Mouse (Mus musculus) urinary bladder, adult 18-20 months (tissue): ENCODE results near the gene Ankrd50.

Experiments
- DNase-seq, 2 experiments: peaks; one replicate each; pipeline ENCODE4 v3.0.0; 2022; ENCODE audit warnings: low spot score in 2 of 2, mixed read lengths in 2 of 2

The Ankrd50 gene

DNA sequence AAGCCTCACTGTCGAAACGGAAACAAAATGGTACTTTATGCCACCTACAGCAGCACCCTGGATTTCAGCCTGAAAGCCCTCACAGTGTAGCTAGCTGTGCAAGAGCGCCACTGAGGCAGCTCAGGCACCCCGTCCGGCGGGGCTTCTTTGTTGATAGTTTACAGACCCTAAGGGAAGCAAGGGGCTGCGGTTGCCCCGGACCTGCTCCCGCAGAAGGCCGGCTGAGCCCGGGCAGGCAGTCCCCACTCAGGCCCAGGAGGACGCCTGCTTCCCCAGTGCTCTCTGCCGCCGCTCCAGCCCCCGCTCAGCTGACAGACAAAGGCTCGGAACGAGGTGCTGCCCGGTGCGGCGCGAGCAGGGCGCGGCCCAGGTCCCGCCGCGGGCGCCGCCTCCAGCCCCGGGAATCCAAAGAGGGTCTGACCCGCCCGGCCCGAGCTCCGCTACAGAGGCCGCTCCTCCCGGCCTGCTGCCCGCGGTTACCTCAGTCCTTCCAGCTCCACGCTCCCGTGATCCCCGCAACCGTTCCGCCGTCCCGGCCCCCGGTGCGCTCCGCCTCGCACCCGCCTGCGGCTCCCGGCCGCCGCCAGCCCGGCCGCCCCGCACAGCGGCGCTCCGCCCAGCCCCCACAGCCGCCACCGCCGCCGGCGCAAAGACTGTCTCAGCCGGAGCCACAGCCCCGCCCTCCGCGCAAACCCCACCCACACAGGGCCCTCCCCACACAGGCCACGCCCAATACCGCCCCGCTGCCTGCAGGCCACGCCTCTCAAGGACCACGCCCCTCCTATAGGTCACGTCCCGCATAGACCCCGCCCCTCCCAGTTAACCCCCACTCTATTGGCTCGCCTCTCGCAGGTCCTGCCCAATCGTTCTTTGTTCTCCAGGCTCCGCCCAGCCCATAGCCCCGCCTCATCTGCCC is at the start of gene Ankrd50:
Gene Ankrd50 (minus strand): TSS at position 654 of the 916 bp plus-strand sequence.
- peak; percentile 98 to 100 for DNase-seq

DNA sequence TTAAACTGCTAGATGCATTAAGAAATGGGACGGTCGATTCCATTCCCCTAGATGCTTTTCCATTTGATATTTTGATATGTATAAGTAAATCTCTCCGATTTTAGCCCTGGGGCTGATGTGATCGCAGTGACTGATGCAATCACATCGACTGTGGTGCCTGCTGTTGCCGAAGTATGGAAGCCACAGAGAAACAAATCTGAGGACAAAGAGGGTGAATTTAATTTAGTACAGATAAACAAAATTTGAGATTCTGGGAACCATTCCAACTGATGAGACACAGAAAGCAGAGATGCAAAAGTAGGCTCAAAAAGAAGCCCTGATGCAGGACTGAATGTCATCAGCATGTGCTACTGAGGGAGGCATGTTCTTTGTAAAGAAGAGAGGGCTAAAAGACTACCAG is 49.6 kb upstream of the Ankrd50 start:
- no peak for DNase-seq

DNA sequence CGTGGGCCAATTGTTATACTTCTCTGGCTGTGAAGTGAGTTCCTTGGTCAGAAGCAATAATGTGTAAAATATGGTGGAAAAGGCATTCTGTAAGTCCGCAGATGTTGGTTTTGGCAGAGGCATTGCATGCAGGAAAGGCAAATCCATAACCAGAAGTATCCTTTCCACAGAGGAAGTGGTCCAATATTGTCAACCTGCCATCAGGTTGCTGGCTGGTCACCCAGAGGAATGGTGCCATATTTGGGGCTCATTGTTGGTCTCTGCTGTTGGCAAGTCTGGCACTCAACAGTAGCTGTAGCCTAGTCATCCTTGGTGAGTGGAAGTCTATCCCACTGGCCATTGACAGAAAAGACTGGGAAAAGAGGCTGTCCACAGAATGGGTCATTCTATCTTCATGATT is 35.8 kb upstream of the Ankrd50 start:
- DNase-seq, result no peak

DNA sequence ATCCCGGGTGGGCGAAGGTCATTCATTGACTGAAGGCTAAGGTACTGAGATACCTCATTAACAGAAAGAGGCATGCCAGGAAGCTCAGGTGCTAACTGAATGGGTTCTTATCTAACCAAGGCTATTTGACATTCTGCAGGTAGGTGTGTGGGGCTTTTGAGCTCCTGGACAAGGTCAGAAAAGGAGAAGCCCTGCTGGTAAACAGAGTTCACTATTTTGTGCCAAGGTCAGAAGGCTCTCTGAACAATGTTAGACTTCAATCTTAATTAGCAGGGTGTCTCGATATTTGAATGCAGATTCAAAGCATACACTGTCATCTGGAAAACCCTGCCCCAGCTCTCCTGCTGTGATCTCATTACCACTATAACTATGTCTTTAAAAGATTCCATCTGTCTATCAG is 35.3 kb upstream of the Ankrd50 start:
- no peak for DNase-seq

DNA sequence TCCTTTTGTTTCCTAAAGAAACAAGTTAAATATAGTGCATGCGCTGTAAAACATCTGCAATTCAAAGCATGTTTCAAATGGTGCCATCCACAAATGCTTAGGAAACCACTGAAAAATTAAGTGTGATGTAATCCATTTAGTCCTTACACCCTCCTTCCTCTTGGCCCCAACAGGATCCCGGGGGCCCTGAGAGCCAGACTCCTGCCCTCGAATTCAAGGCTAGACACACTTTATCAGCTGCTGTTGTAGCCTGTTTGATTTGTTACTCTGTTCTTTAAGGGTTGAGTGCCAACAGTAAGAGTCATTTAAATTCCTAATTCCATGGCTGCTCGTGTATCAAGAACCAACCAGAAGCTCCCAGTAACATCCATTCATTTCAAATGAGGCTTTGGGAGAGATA is 19.0 kb upstream of the Ankrd50 start:
- no peak for DNase-seq

DNA sequence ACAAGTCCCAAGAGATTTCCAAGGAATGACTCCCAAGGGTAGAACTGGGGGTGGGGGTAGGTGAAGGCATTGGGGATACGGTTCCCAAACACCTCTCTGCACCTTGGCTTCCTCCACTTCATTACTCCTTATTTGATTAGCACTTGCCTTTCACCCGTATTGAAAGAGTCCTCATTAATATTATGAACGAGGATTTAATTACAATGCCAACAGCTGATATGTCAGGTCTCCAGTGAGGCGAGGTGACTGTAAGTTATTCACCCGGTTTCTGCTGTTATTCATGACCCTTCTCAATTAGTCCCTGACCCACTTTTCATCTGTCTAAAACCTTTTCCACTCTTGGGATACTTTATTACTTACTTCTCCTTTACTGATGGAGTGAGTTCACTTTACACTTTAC is 17.5 kb upstream of the Ankrd50 start:
- no peak for DNase-seq

DNA sequence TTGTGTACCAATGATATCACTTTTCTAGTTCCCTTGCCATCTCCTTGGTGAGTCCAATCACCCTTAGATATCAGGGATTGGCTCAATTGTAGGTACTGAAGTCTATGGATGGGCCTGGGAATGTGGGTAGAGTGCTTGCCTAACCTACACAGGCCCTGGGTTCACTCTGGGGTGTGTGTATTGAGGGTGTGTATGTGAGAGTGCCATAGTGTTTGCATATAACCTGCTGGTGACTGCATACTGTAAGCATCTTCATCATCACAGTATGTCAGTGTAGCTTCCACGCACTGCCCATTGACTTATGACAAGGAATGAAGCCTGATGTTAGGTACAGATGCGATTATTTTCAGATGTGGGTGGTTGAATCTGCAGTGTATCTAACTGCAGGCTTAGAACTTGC is 17.1 kb upstream of the Ankrd50 start:
- DNase-seq, result no peak

DNA sequence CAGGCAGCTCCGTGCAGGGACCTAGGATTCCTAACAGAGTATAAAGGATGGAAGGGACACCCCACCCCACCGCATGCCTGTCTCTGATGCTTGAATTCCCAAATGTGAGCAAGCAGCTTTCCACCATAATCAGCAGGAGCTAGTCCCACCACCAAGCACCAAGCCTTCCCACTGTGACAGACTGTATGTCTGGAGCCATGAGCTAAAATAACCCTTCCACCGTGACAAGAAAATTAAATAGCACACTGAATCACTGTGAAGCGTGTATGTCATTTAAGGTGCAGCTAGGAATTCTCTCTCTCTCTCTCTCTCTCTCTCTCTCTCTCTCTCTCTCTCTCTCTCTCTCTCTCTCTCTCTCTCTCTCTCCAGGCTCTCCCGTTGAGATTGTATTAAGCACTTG is 16.7 kb upstream of the Ankrd50 start:
- no peak for DNase-seq

DNA sequence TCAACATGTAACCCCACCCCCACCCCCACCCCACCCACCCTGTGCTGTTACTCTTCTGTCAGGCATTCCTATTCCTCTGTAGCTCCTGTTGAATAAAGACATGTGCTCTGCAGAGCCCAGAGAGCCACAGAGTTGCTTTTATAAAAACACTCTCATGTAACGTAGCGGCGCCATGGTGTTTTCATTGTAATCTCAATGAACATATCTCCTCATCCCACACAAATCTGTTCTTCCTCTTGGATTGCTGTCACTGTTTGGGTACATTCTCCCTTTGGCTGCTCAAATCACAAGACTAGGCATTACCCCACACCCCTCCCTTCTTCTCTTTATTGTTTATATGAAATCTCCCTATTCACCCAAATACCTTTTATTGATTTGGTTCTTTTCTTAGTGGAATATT is 13.9 kb upstream of the Ankrd50 start:
- no peak for DNase-seq

DNA sequence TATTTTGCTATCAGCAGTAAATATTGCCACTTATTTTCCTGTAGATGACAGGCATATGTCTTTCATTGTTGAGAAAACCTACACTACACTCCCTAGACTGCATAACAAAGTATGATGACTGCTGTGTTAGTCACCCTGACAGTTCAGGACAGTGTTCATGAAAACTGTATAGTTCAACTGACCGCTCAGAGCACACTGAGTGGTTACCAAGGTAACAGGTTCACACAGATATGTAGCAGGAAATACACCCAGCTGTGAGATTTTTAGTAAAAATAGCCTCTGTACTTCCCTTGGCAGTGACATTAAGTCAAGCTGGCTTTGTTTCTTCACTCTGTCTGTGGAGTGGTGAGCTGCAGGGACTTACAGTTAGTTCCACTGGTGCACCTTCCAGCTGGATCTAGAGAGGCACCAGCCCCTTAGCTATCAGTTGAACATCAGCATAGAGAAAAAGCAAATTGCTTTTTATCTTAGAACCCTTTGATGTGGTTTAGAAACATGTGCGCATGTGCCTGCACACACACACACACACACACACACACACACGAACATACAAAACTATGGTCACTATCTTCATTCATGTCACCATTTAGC is 12.2 kb upstream of the Ankrd50 start:
- no peak for DNase-seq

DNA sequence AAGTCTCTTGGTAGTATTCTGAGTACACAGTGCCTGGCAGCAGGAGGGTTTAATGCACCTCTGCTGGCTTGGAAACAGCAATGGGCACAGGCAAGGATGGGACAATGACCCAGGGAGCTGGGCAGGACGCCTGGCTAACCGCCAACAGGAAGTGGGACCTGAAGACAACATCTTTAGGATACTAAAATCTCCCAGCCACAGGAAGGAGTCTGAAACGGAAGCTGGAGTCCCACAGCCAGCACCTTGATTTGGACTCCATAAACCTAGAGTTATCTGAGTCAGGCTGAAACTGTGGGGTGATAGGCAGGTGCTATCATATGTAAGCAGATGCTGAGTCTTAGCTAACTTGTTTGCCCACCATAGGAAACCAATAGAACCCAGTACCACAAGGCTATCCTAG is 7.1 kb upstream of the Ankrd50 start:
- DNase-seq, result no peak

DNA sequence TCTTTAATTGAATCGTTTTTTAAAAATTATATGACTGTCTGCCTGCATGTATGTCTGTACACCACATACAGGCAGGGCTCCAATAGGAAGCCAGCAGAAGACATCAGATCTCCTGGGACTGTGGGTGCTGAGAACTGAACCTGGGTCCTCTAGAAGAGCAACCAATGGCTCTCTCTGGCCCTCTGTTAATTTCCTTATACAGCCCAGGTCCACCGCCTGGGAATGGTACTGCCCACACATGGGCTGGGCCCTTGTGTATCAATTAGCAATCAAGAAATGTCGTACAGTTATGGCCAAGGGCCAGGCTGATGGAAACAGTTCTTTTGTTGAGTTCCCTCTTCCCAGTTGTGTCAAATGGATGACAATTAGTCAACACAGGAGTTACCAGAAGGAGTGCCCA is 6.6 kb upstream of the Ankrd50 start:
- DNase-seq, result no peak

DNA sequence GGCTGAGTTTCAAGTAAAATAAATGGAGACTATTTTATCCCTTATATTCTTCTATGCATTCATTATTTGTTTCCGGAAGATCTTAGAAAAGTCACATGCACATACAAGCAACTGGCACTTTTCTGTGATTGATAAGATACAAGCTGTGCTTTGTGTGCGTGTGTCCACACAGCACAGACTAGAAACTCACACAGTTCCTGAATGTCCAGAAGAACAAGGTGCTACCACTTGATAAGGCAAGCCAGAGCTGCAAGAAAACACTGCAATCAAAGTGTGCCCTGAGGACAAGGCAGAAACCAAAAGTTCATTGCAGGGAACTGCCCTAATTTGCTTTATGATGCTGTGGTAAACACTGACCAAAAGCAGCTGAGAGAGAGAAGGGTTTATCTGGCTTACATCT is 6.1 kb upstream of the Ankrd50 start:
- DNase-seq, result peak in 1 of 2 experiments; percentile 30

DNA sequence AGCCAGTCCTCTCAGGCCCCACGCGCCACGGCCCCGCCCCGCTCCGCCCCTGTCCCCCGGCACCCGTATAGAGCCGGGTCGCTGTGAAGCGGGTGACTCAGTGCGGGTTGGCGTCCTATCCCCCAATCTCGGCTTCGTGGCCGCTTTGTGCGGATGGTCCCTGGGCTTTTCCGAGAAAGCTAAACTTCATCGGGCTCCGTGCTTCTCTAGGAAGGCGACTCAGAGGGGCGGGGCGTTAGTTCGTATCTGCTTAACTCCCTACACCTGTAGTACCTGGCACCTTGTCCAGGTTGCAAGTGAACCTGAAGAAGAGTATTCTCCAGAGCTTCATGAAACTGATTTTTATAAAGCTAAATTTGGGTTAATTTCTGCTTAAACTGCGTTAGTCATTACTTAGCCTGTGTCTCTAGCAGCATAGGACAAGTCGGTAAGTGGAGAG is 482 bp upstream of the Ankrd50 start:
- no peak for DNase-seq

DNA sequence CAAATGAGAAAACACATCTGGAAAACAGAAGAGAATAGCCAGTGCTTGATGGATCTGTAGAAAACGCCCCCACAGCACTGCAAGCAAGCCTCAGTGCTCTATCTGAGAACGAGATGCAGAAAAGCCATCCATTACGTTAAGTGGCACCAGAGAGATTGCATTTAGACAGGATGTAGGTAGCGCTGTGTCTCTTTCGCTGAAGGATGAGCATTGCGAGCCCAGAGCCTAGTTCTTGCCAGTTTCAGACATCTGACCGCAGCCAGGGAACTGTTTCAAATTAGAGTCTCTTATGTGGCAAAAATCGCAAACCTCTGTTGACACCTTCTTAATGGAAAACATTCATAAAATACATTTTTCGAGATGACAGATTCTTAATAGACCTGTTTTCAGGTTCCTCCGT is 1.1 kb downstream of the Ankrd50 start:
- no peak for DNase-seq

DNA sequence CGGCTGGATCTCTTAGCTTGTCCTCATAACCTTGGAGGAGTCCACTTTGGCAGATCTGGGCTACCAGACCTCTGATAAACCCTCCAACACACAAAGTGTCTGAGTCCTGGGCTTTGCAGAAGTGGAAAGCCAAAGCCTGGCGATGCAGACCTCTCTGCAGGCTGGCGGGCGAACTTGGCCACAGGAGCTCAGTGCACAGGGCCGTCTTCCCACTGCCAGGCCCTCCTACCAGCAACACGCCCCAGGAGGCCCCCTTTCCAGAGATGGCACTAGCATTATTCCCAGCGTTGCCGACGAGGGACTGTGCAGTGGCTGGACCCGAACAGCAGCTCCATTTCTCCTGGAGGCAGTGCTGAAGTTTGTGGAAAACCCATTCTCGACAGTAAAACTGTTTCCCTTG is 1.9 kb downstream of the Ankrd50 start:
- DNase-seq, result peak in 1 of 2 experiments; percentile 27

DNA sequence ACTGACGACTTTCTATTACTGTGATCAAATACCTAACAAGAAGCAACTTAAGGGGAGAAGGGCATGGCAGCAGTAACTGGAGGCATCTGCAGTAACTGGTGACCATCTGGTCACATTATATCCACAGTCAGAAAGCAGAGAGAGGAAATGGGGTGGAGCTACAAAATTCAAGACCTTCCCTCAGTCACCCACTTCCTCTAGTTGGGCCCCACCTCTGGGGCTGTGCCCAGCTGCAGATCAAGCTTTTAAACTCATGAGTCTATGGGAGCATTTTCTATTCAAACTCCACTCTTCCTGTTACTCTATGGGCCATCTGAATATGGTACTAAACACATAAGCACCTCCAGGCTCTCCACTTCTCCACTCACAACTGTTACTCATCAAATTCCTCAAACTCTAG is 3.5 kb downstream of the Ankrd50 start:
- DNase-seq, result no peak

DNA sequence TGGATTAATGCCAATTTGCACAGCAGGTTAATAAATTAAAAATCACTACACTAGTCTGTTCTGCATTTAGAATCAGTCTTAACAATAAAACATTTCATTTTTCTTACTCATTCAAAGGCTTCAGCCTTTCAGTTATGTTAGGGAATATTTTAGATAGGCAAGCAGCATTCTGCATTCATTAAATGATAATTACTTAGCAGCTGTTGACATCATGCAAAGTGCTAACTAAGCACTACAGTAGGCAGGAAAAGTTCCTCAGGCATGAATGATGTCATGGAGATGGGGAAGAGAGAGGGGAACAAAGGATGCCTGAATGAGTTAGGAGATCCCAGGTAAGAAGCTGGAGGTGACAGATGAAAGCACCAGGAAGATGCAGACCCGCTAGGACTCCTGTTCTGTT is 6.7 kb downstream of the Ankrd50 start:
- no peak for DNase-seq

DNA sequence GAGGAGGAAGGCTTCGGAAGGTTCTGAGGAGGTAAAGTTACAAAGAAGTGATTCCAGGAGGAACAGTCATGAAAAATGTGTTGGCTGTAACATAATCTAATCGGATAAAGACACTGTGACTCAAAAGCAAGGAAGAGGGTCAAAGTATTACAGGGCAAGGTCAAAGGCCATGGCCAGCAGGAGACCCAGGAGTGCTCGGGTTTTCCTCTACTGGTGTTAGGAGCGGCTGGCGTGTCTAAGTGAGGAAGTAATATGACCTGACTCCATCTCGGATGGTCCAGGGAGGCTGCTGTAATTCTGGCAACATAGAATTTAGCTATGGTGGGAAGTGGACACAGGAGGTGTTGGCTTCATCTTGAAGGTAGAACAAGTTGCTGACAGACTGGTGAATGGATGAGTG is 9.1 kb downstream of the Ankrd50 start:
- DNase-seq, result no peak

DNA sequence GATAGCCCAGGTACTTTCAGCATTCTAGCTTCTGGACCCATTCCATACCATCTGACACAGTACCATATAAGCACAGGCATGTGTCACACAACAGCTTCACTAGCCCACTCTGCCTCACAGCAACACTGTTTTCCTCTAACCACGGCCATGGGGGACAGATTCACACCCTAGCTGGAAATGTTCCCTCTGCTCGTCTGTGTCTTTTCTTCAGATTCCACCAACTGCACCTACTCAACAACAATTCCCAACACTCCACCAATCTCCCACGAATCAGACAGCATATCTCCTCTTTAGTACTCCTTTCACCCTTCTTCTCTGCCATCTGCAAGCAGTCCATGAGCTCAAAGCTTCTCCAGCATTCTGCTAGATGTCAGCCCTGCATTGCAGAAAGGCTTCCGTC is 11.5 kb downstream of the Ankrd50 start:
- DNase-seq, result no peak

DNA sequence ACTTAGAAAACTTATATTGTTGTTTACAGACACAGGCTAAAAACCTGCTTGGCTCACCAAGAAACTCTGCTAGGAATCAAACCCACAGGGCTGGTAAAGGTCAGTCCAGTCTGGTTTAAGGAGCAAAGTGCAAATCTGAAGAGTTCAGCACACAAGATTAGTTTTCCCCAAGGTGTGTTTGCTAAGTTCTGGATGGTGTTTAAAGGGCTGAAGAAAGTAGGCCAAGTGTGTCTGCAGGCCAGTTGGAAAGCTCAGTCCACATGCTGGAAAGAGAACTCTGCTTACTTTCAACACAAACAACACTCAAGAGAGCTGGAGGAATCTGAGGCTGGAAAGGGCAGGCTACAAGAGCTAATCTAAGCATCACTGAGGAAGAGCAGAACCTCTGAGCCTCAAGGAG is 13.1 kb downstream of the Ankrd50 start:
- DNase-seq, result no peak

DNA sequence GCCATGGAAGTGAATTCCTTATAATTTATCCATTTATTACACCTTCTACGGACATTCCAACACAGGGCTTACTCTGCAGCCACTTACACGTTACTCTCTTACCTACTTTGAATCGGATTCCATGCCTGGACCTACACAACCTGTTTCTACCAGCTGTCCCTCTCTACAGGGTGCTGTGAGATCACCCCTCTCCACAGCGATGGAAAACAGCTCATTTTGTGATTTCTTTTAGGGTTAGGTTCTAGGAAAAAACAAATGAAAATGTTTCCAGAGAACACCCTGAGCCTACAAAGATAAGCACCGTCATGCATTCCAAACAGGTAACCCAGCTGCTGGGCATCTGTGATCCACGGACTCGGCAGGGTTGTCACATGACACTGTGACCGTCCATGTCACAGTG is 16.5 kb downstream of the Ankrd50 start:
- no peak for DNase-seq

DNA sequence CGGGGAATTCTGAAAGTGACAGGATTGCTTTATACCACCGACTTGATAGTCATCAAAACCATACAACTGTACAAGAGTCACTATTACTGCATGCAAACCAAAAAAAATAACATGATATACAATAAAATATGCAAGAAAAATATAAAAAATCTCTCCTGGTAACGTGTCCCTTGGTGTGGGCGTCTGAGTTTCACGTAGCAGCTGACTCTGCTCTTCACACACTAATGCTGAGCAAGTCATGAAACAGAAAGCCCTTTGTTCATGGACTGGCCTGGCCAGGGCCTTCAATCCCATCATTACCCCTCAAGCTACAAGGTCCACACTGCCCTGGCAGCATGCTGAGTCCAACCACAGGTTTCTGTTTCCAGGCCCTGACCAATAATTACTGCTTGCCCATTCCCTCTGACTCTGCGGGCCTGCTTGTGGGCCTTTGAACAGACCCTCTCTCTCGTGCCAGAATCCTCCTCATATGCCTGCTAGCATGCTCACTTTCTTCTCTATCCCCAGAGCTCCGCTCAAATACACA is 17.7 kb downstream of the Ankrd50 start:
- no peak for DNase-seq
